Mouse (Mus musculus): ENCODE results near the gene Cd300lg.

Gene Cd300lg

GRCm38 (mm10) chr11:102024084-102024758, 17.1 kb upstream of the Cd300lg start:
- in situ Hi-C loops (cut with MboI; ENCODE audit: low pct_unique_long_range_greater_than_20kb in 1 of 2, low sequenced_read_pairs in 2 of 2, unreplicated experiment in 1 of 2), result no loop called here

DNA sequence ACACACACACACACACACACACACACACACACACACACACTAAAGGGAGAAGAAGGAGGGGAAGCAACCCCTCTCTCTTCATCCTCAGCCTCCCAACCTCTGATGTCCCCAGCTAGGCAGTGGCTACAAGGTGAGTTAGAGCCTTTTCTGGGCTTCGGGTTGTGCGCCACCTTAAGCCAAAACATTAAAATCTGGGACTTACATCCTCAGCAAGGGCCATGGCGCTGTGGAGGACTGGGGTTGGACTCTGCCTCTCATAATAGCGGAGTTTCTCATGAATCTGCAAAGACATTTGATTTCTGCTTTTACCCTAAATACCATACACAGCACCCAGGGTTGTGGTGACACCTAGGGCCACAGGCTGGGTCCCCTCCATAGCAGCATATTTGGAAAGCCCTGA, 16.4 kb upstream of the Cd300lg start:
- in situ Hi-C loops (cut with MboI; ENCODE audit: low pct_unique_long_range_greater_than_20kb in 1 of 2, low sequenced_read_pairs in 2 of 2, unreplicated experiment in 1 of 2), result no loop called here

DNA sequence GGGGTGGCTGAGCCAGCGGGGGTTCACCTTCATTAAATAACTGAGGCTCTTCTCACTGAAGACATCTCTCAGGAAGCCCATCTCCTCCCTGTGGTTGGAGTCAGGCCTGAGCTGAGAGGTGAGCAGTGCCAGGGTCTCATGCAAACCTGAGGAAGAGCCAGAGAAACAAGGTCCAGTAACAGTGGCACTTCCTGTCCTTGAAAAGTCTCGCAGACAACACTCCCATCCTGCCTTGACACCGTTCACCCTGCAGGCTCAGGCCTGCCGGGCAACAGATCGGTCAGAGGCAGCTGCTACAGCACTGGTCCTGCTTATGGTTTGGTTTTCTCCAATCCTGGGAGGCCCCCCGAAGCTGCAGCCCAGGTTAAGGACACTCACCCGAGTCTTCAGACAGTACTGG, 16.0 kb upstream of the Cd300lg start:
- in situ Hi-C loops (cut with MboI; ENCODE audit: low pct_unique_long_range_greater_than_20kb in 1 of 2, low sequenced_read_pairs in 2 of 2, unreplicated experiment in 1 of 2), result no loop called here

DNA sequence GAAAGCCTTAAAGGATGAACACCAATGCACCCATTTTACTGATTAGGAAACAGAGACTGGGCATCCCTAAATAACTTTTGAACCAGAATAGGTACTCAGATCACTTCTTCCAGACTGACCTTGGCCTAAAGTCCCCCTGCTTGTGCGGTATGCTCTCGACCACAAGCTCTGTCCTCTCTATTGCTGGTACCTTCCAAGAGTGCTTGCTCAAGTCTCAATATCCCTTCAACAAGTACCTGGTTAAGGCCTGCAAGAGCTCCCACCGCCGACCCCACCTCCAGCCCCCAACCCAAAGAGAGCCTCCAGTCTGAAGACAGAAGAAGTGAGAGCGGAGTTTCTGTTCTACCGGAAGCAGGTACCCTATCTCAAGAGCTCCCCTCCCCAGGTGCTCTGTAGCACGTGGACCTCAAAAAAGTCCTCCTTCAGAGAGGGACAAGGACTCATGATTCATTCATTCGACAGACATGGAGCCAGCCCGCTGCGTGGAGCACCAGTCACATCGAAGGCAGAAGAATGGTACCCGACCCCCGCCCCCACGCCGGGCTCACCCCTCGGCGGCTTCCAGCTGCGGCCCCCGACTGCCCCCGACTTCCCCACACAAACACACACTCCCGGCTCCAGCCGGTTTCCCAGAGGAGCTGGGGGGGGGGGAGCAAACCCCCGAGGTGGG, 15.2 kb upstream of the Cd300lg start:
- in situ Hi-C loops (cut with MboI; ENCODE audit: low pct_unique_long_range_greater_than_20kb in 1 of 2, low sequenced_read_pairs in 2 of 2, unreplicated experiment in 1 of 2), result no loop called here

GRCm38 (mm10) chr11:102026694-102027360, 14.5 kb upstream of the Cd300lg start:
- in situ Hi-C loops (cut with MboI; ENCODE audit: low pct_unique_long_range_greater_than_20kb in 1 of 2, low sequenced_read_pairs in 2 of 2, unreplicated experiment in 1 of 2), result no loop called here

- in situ Hi-C loops (cut with MboI; ENCODE audit: low pct_unique_long_range_greater_than_20kb in 1 of 2, low sequenced_read_pairs in 2 of 2, unreplicated experiment in 1 of 2), result no loop called here
These were observed 13.8 kb upstream of the Cd300lg start for GRCm38 (mm10) chr11:102027361-102028017.

- in situ Hi-C loops (cut with MboI; ENCODE audit: low pct_unique_long_range_greater_than_20kb in 1 of 2, low sequenced_read_pairs in 2 of 2, unreplicated experiment in 1 of 2), result no loop called here
These were observed 13.1 kb upstream of the Cd300lg start, which contains the start of gene Mpp3 for GRCm38 (mm10) chr11:102028087-102028816. Mpp3 (minus strand) TSS chr11:102028461.

- in situ Hi-C loops (cut with MboI; ENCODE audit: low pct_unique_long_range_greater_than_20kb in 1 of 2, low sequenced_read_pairs in 2 of 2, unreplicated experiment in 1 of 2), result no loop called here
These were observed 12.0 kb upstream of the Cd300lg start for GRCm38 (mm10) chr11:102029304-102029703.

DNA sequence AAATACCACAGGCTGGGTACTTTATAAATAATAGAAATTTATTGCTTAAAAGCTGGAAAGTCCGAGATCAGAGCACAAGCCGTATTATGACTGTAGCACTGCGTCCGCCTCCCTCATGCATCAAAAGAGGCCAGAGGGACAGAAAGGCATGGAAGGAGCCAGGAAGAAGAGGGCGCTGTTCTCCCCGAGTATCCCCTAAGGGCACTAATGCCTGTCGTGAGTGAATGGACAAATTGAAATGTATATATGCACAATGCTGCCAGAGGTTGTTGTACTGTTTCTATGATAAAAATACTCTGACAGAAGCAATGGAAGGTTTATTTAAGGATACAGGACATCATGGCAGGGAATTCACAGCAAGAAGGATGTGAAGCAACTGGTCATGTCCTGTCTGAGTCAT, 11.3 kb upstream of the Cd300lg start:
- in situ Hi-C loops (cut with MboI; ENCODE audit: low pct_unique_long_range_greater_than_20kb in 1 of 2, low sequenced_read_pairs in 2 of 2, unreplicated experiment in 1 of 2), result loop anchor here in 1 of 2 experiments (5.0 kb wide), 1 partner anchor 33 kb away; no protein-coding TSS in a partner anchor

- in situ Hi-C loops (cut with MboI; ENCODE audit: low pct_unique_long_range_greater_than_20kb in 1 of 2, low sequenced_read_pairs in 2 of 2, unreplicated experiment in 1 of 2), result loop anchor here in 1 of 2 experiments (5.0 kb wide), 1 partner anchor 34 kb away; no protein-coding TSS in a partner anchor
These were observed 10.2 kb upstream of the Cd300lg start for GRCm38 (mm10) chr11:102031149-102031548.

DNA sequence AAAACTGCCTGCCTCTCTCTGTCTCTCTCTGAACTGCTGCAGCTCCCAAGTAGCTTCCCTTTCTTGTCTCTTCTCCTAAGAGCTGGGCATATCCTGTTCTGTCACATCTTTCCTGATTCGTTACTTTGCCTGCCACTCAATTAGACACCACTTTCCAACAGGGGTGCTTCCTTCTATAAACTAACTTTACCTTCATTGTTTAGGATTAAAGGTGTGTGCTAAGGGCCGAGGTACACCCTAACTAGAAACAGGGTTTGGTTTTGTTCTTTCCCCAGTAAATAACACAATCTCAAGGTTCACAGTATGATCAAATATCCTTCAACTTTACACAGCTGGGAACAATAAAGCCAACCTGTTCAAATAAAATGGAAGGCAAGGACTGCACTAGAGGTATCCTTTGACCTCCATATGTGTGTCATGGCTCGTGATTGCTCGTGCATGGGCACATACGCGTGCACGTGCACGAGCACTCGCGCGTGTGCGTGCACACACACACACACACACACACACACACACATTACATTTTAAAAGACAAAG, 8.2 kb upstream of the Cd300lg start:
- in situ Hi-C loops (cut with MboI; ENCODE audit: low pct_unique_long_range_greater_than_20kb in 1 of 2, low sequenced_read_pairs in 2 of 2, unreplicated experiment in 1 of 2), result loop anchor here in 1 of 2 experiments (5.0 kb wide), 1 partner anchor 36 kb away; no protein-coding TSS in a partner anchor

DNA sequence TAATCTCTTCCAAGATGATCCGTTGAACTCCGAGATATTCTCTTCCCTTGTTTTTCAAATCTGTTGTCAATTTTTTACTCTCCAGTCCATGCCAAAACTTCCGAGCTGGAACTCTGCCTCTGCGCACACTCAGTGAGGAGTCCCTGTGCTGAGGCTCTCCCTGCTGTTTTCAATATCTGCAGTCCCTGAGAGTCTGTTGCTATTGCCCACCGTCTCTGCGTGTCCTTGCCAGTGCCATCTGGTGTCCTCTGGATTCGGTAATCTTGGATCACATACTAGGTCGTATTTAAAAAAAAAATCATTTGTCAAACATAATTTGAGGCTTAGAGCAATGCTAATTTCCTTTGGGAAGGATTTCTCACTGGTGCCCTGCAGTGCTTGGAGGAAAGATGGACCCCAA, 6.4 kb upstream of the Cd300lg start:
- in situ Hi-C loops (cut with MboI; ENCODE audit: low pct_unique_long_range_greater_than_20kb in 1 of 2, low sequenced_read_pairs in 2 of 2, unreplicated experiment in 1 of 2), result loop anchor here in 1 of 2 experiments (5.0 kb wide), 1 partner anchor 38 kb away; no protein-coding TSS in a partner anchor

DNA sequence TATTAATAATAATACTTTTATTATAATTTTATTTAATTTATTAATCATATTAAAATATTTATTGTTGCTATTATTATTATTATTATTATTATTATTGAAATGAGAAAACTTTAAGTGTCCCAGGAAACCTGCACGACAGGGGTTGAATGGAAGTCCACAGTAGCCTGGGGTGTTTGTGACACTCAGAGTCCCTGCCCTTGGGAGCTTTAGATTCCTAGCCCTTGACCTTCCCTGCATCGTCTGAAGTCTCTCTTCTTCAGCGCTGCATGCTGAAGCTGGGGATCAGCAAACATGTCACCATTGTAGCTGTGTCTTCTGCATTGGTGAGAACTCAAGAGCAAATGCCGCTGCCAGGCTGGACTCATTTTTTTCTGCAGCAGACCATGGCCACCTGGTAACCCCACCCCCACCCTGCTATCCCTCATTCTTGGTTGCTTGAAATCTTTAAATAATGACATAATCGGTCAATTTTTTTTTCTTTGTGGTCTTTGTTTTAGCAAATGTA, 5.8 kb upstream of the Cd300lg start:
- in situ Hi-C loops (cut with MboI; ENCODE audit: low pct_unique_long_range_greater_than_20kb in 1 of 2, low sequenced_read_pairs in 2 of 2, unreplicated experiment in 1 of 2), result no loop called here

- in situ Hi-C loops (cut with MboI; ENCODE audit: low pct_unique_long_range_greater_than_20kb in 1 of 2, low sequenced_read_pairs in 2 of 2, unreplicated experiment in 1 of 2), result no loop called here
These were observed 5.0 kb upstream of the Cd300lg start for GRCm38 (mm10) chr11:102036336-102036735.

DNA sequence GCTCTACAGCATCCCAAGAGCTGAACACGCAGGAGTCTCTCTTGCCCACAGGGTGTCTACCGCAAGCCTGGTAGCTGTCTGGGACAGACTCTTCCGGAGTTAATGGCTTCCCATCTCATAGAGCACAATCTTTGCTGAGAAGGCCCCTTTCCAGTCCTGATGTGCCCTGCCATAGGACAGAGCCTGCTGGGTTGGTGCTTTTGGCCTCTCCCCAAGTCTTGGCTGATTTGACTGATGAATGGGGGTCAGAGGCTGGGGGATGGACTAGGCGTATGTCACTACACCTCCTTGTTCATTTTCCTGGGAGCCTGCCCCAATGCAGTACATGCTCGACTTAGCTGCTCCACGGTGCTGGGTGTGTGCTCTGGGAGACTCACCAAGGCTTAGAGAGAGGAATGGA, 3.5 kb upstream of the Cd300lg start:
- in situ Hi-C loops (cut with MboI; ENCODE audit: low pct_unique_long_range_greater_than_20kb in 1 of 2, low sequenced_read_pairs in 2 of 2, unreplicated experiment in 1 of 2), result no loop called here

DNA sequence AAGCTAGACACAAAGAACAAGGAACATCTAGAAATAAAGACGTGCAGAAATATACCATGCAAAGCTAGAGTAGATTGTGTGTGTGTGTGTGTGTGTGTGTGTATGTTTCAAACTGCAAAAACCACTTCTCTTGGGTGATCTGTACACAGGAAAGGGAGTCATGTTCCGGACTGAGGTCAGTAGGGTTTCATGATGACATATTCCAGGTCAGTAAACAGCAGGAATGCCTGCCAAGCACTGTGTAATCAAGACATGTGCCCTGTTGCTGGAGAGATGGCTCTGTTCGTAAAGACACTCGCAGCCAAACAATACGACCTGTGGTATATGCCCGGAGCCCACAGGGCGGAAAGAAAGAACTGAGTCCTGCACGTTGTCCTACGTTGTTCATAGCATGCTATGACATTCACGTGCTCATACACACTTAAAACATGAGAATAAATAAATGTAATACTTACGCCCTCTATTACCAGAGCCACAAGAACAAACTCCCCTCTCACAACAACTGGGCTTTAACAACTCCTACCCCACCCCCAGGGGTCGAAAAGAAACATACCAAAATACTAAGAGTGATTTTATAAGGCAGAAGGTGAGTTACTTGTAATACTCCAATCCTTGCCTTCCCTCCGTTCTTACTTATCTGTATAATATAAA, 1.7 kb upstream of the Cd300lg start:
- in situ Hi-C loops (cut with MboI; ENCODE audit: low pct_unique_long_range_greater_than_20kb in 1 of 2, low sequenced_read_pairs in 2 of 2, unreplicated experiment in 1 of 2), result no loop called here

GRCm38 (mm10) chr11:102040138-102040524, 1.2 kb upstream of the Cd300lg start:
- in situ Hi-C loops (cut with MboI; ENCODE audit: low pct_unique_long_range_greater_than_20kb in 1 of 2, low sequenced_read_pairs in 2 of 2, unreplicated experiment in 1 of 2), result no loop called here
